Mouse (Mus musculus) forebrain, embryonic 11.5 days (tissue): Measurements from ENCODE around the gene Rflna. TPM values are rescaled to one million over a fixed set of nuclear protein-coding genes. Genes with fewer than 3 reads are reported as not detected.

Experiments used
- ATAC-seq: fragments of 200-750 bp; cut with Nextera tagmentation; replicated peaks from 2 replicates; pipeline ENCODE4 v1.8.0; 2017; ENCODE audit warnings: moderate TSS enrichment; ENCODE audit not compliant: low FRiP score
- DNase-seq: peaks from one replicate; pipeline ENCODE4 v3.0.0-alpha.2; 2017; ENCODE audit warnings: low spot score
- H3K27ac ChIP-seq: fragments of 300-500 bp; sonication (generic); 2 replicates; pipeline ENCODE4 v1.5.1; 2014; ENCODE audit warnings: low read depth, low read length
- H3K27me3 ChIP-seq: fragments of 300-500 bp; sonication (generic); 2 replicates; pipeline ENCODE4 v1.6.1; 2014; ENCODE audit warnings: mild to moderate bottlenecking, low read length, mixed read lengths; ENCODE audit not compliant: control insufficient read depth, insufficient read depth
- H3K36me3 ChIP-seq: fragments of 300-500 bp; sonication (generic); 2 replicates; pipeline ENCODE4 v1.6.1; 2014; ENCODE audit warnings: mild to moderate bottlenecking, low read length, moderate library complexity, mixed read lengths; ENCODE audit not compliant: control insufficient read depth, insufficient read depth
- H3K4me1 ChIP-seq: fragments of 300-500 bp; sonication (generic); replicated peaks from 2 replicates; pipeline ENCODE4 v1.6.1; 2014; ENCODE audit warnings: low read length, mixed read lengths; ENCODE audit not compliant: control insufficient read depth, insufficient read depth
- H3K4me2 ChIP-seq: fragments of 300-500 bp; sonication (generic); 2 replicates; pipeline ENCODE4 v1.6.1; 2014; ENCODE audit warnings: low read depth, mild to moderate bottlenecking, low read length, moderate library complexity, mixed read lengths; ENCODE audit not compliant: severe bottlenecking
- H3K4me3 ChIP-seq: fragments of 300-500 bp; sonication (generic); 2 replicates; pipeline ENCODE4 v1.5.1; 2014; ENCODE audit warnings: low read depth, low read length
- H3K9ac ChIP-seq: fragments of 300-500 bp; sonication (generic); 2 replicates; pipeline ENCODE4 v1.6.1; 2014; ENCODE audit warnings: low read length
- H3K9me3 ChIP-seq: fragments of 300-500 bp; sonication (generic); 2 replicates; pipeline ENCODE4 v1.6.1; 2016; ENCODE audit warnings: low read length, mixed read lengths; ENCODE audit not compliant: control insufficient read depth
- WGBS: fragments of 180-500 bp; shearing (Covaris S2); extraction: QIAGEN DNeasy Blood & Tissue Kit; methylation state at CpG from one replicate; pipeline ENCODE4 v1.1.7; 2014; 5-methylcytosine and 5-hydroxymethylcytosine counted together
- polyA plus RNA-seq: library from polyadenylated mRNA; unstranded; fragments of >200 nt; fragmentation: Nextera tagmentation; extraction: Ambion mirVana; gene quantifications from 2 replicates; pipeline ENCODE4 v1.2.1, GENCODE M21; 2014

The Rflna gene
- polyA plus RNA-seq, 1 experiment from 2014 or later, result 4.5 TPM

GRCm38 (mm10) chr5:125028911-125029310 is 25.9 kb downstream of the Rflna start:
- ATAC-seq (no peak), DNase-seq (no peak)
- peaks cover 29% of the 10 kb centered on the region; the same call in 1 of the 2 replicates for H3K36me3 ChIP-seq
- H3K9me3 ChIP-seq, result no peaks in the 10 kb centered on the region
- no peak overlapping the region for H3K4me2 ChIP-seq
- WGBS, result 96% methylated on average over 20 of the region's 20 CpGs
- no peak overlapping the region for H3K4me3 ChIP-seq
- H3K27ac ChIP-seq, result no peak overlapping the region
- no peak overlapping the region for H3K9ac ChIP-seq
- no peaks in the 10 kb centered on the region for H3K4me1 ChIP-seq
- H3K27me3 ChIP-seq, result no peaks in the 10 kb centered on the region

- Histone ChIP-seq H3K4me2 (no peak overlapping the region), H3K27ac (no peak overlapping the region), H3K27me3 (no peaks in the 10 kb centered on the region), H3K4me1 (no peaks in the 10 kb centered on the region), H3K36me3 (peaks cover 13% of the 10 kb centered on the region), H3K9me3 (no peaks in the 10 kb centered on the region), H3K9ac (no peak overlapping the region), H3K4me3 (no peak overlapping the region)
- no peak for DNase-seq
- 88% methylated on average over 8 of the region's 8 CpGs for WGBS
- ATAC-seq, result no peak
Measured at GRCm38 (mm10) chr5:125036483-125036882, 33.5 kb downstream of the Rflna start.

GRCm38 (mm10) chr5:125039377-125040027 is 36.5 kb downstream of the Rflna start:
- H3K36me3 ChIP-seq, result peaks cover 5% of the 10 kb centered on the region
- DNase-seq, result no peak

GRCm38 (mm10) chr5:125040128-125040584 is 37.1 kb downstream of the Rflna start:
- H3K27ac ChIP-seq, result no peak overlapping the region
- H3K36me3 ChIP-seq, result peaks cover 5% of the 10 kb centered on the region
- no peak overlapping the region for H3K9ac ChIP-seq
- ATAC-seq (no peak), DNase-seq (no peak)
- no peaks in the 10 kb centered on the region for H3K9me3 ChIP-seq
- 86% methylated on average over 5 of the region's 5 CpGs for WGBS
- no peak overlapping the region for H3K4me2 ChIP-seq
- H3K27me3 ChIP-seq, result no peaks in the 10 kb centered on the region
- H3K4me1 ChIP-seq, result no peaks in the 10 kb centered on the region; the same call in 1 of the 2 replicates
- no peak overlapping the region for H3K4me3 ChIP-seq

More at GRCm38 (mm10) chr5:125039377-125040027, 36.5 kb downstream of the Rflna start:
- no peak overlapping the region for H3K9ac ChIP-seq
- ATAC-seq, result no peak
- no peak overlapping the region for H3K4me3 ChIP-seq
- no peak overlapping the region for H3K27ac ChIP-seq
- WGBS, result 94% methylated on average over 8 of the region's 8 CpGs
- H3K9me3 ChIP-seq, result no peaks in the 10 kb centered on the region
- H3K4me2 ChIP-seq, result no peak overlapping the region
- H3K27me3 ChIP-seq, result no peaks in the 10 kb centered on the region
- H3K4me1 ChIP-seq, result no peaks in the 10 kb centered on the region

GRCm38 (mm10) chr5:125041578-125041977 is 38.6 kb downstream of the Rflna start:
- no peak overlapping the region for H3K27ac ChIP-seq
- WGBS, result 88% methylated on average over 9 of the region's 9 CpGs
- H3K4me1 ChIP-seq, result peaks cover 10% of the 10 kb centered on the region; the same call in 1 of the 2 replicates
- ATAC-seq (no peak), DNase-seq (no peak)
- no peak overlapping the region for H3K4me3 ChIP-seq
- no peaks in the 10 kb centered on the region for H3K9me3 ChIP-seq
- H3K27me3 ChIP-seq, result no peaks in the 10 kb centered on the region
- no peak overlapping the region for H3K9ac ChIP-seq
- no peaks in the 10 kb centered on the region; the same call in 1 of the 2 replicates for H3K36me3 ChIP-seq
- no peak overlapping the region for H3K4me2 ChIP-seq

- DNase-seq, result no peak
- no peak overlapping the region for H3K4me2 ChIP-seq
- no peak overlapping the region for H3K27ac ChIP-seq
- no peak overlapping the region for H3K4me3 ChIP-seq
- ATAC-seq, result no peak
- H3K36me3 ChIP-seq, result peaks cover 10% of the 10 kb centered on the region; the same call in 1 of the 2 replicates
- WGBS, result 86% methylated on average over 6 of the region's 6 CpGs
- no peaks in the 10 kb centered on the region for H3K27me3 ChIP-seq
- peaks cover 10% of the 10 kb centered on the region; the same call in 1 of the 2 replicates for H3K4me1 ChIP-seq
- H3K9ac ChIP-seq, result no peak overlapping the region
- no peaks in the 10 kb centered on the region for H3K9me3 ChIP-seq
Measured at GRCm38 (mm10) chr5:125043448-125043847, 40.4 kb downstream of the Rflna start.

GRCm38 (mm10) chr5:125045202-125045601 is 42.2 kb downstream of the Rflna start:
- Histone ChIP-seq H3K36me3 (peaks cover 10% of the 10 kb centered on the region; the same call in 1 of the 2 replicates), H3K9me3 (no peaks in the 10 kb centered on the region), H3K4me2 (no peak overlapping the region), H3K27ac (peak overlapping the region; percentile 26; the same call in 1 of the 2 replicates), H3K27me3 (no peaks in the 10 kb centered on the region), H3K9ac (no peak overlapping the region), H3K4me1 (peaks cover 10% of the 10 kb centered on the region; the same call in 1 of the 2 replicates), H3K4me3 (no peak overlapping the region)
- ATAC-seq (no peak), DNase-seq (no peak)
- WGBS, result 11% methylated on average over 5 of the region's 5 CpGs

GRCm38 (mm10) chr5:125046436-125046835 is 43.4 kb downstream of the Rflna start:
- H3K27ac ChIP-seq, result no peak overlapping the region
- no peaks in the 10 kb centered on the region for H3K27me3 ChIP-seq
- WGBS, result 69% methylated on average over 5 of the region's 5 CpGs
- H3K4me3 ChIP-seq, result no peak overlapping the region
- DNase-seq (no peak), ATAC-seq (no peak)
- H3K9me3 ChIP-seq, result no peaks in the 10 kb centered on the region
- no peak overlapping the region for H3K4me2 ChIP-seq
- peaks cover 10% of the 10 kb centered on the region; the same call in 1 of the 2 replicates for H3K36me3 ChIP-seq
- peaks cover 10% of the 10 kb centered on the region; the same call in 1 of the 2 replicates for H3K4me1 ChIP-seq
- no peak overlapping the region for H3K9ac ChIP-seq

GRCm38 (mm10) chr5:125049481-125049880 is 46.5 kb downstream of the Rflna start:
- H3K9me3 ChIP-seq, result no peaks in the 10 kb centered on the region
- no peak overlapping the region for H3K4me3 ChIP-seq
- H3K9ac ChIP-seq, result no peak overlapping the region
- H3K4me2 ChIP-seq, result no peak overlapping the region
- no peaks in the 10 kb centered on the region for H3K27me3 ChIP-seq
- H3K4me1 ChIP-seq, result peaks cover 13% of the 10 kb centered on the region; the same call in 1 of the 2 replicates
- no peak for ATAC-seq
- peaks cover 14% of the 10 kb centered on the region for H3K36me3 ChIP-seq
- DNase-seq, result no peak
- no peak overlapping the region for H3K27ac ChIP-seq
- 92% methylated on average over 4 of the region's 4 CpGs for WGBS
